Mouse (Mus musculus) stomach, embryonic 15.5 days (tissue): ENCODE measurements around the gene Ccdc3. TPM values are rescaled to one million over a fixed set of nuclear protein-coding genes. Genes with fewer than 3 reads are reported as not detected.

ENCODE experiments used
- ATAC-seq: fragments of 200-750 bp; cut with Nextera tagmentation; 2 replicates; pipeline ENCODE4 v1.8.0; 2017; ENCODE audit warnings: low read depth, moderate number of reproducible peaks, moderate TSS enrichment; ENCODE audit not compliant: insufficient read depth, low FRiP score
- H3K27ac ChIP-seq: fragments of 300-500 bp; sonication (generic); 2 replicates; pipeline ENCODE4 v1.5.1; 2015; ENCODE audit warnings: mild to moderate bottlenecking, inconsistent platforms
- H3K27me3 ChIP-seq: fragments of 300-500 bp; sonication (generic); replicated peaks from 2 replicates; pipeline ENCODE4 v1.6.1; 2015; ENCODE audit warnings: inconsistent platforms
- H3K36me3 ChIP-seq: fragments of 300-500 bp; sonication (generic); 2 replicates; pipeline ENCODE4 v1.6.1; 2015; ENCODE audit warnings: inconsistent platforms
- H3K4me1 ChIP-seq: fragments of 300-500 bp; sonication (generic); 2 replicates; pipeline ENCODE4 v1.6.1; 2015; ENCODE audit warnings: inconsistent platforms
- H3K4me2 ChIP-seq: fragments of 300-500 bp; sonication (generic); 2 replicates; pipeline ENCODE4 v1.6.1; 2015; ENCODE audit warnings: mild to moderate bottlenecking, inconsistent platforms
- H3K4me3 ChIP-seq: fragments of 300-500 bp; sonication (generic); replicated peaks from 2 replicates; pipeline ENCODE4 v1.5.1; 2015; ENCODE audit warnings: inconsistent platforms
- H3K9ac ChIP-seq: fragments of 300-500 bp; sonication (generic); 2 replicates; pipeline ENCODE4 v1.6.1; 2015; ENCODE audit warnings: inconsistent platforms
- H3K9me3 ChIP-seq: fragments of 300-500 bp; sonication (generic); 2 replicates; pipeline ENCODE4 v1.6.1; 2016; ENCODE audit warnings: inconsistent platforms
- WGBS: fragments of 180-500 bp; shearing (Covaris S2); methylation state at CpG from one replicate; pipeline ENCODE4 v1.1.7; 2015; 5-methylcytosine and 5-hydroxymethylcytosine counted together
- polyA plus RNA-seq: library from polyadenylated mRNA; unstranded; fragments of >200 nt; fragmentation: Nextera tagmentation; extraction: Ambion mirVana; gene quantifications from 2 replicates; pipeline ENCODE4 v1.2.1, GENCODE M21; 2015

Ccdc3 gene
- polyA plus RNA-seq, 1 experiment from 2014 or later = 18.0 TPM

DNA sequence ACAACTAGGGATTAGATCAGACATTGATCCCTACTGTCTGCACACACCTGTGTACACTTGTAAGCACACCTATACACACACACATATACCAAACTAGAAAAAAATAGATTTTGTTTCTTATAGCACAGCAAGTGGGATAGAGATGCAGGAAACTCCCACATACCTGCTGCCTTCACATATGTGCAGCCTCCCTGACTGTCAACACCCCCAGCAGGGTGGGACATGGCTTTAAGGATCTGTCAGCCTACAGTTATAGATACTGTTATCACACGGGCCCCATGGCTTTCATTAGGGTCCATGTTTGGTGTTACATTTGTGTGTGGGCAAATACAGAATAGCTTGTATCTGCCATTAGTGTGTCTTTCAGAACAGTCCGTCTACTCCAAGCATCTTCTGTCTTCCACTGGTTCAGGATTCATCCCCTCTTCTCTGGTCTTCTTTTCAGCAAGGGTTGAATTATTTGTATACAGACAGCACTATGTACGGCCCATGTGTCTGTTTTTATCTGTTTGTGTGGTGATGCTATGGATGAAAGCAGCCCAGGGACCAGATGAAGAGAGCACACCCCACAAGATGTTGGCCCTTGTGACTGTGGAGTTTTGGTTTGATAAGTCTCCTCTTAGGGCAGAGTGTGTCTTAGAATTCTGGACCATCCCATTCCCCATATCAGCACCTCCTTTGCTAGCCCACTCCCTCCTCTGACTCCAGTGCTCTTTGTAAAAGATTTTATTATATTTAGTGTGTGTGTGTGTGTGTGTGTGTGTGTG, 24.5 kb downstream of the Ccdc3 start:
- Histone ChIP-seq H3K4me1 (peaks cover 5% of the 10 kb centered on the region; the same call in 1 of the 2 replicates), H3K9me3 (no peaks in the 10 kb centered on the region)
- ATAC-seq = no peak

DNA sequence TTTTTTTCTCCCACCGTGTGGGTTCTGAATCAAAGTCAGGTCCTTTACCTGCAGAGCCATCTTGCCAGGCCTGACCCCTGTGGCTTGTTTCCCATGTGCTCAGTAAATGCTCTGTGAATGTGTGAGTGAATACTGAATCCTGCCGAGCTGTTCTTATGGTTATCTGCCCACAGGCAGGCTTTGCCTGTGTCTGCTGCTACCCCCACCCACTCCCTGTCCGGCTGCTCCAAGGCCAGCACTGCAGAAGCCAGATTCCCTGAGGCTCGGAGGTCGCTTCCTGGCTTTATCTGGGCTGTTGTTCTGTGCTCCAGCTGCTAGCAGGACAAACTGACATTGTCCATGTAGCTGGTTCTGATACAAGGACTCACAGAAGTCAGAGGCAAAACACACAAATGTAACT, 25.2 kb downstream of the Ccdc3 start:
- no peak overlapping the region for H3K27ac ChIP-seq
- no peak for ATAC-seq
- no peak overlapping the region for H3K4me2 ChIP-seq
- H3K4me1 ChIP-seq = peaks cover 5% of the 10 kb centered on the region; the same call in 1 of the 2 replicates
- H3K4me3 ChIP-seq = no peak overlapping the region
- H3K9ac ChIP-seq = no peak overlapping the region
- H3K27me3 ChIP-seq = no peaks in the 10 kb centered on the region
- H3K9me3 ChIP-seq = no peaks in the 10 kb centered on the region
- WGBS = 50% methylated on average over 5 of the region's 5 CpGs
- no peaks in the 10 kb centered on the region for H3K36me3 ChIP-seq

More for the DNA sequence above, 24.5 kb downstream of the Ccdc3 start:
- no peaks in the 10 kb centered on the region for H3K36me3 ChIP-seq
- H3K4me3 ChIP-seq = no peak overlapping the region
- H3K27ac ChIP-seq = no peak overlapping the region
- no peaks in the 10 kb centered on the region for H3K27me3 ChIP-seq
- H3K4me2 ChIP-seq = no peak overlapping the region
- 71% methylated on average over 3 of the region's 3 CpGs for WGBS
- H3K9ac ChIP-seq = no peak overlapping the region

DNA sequence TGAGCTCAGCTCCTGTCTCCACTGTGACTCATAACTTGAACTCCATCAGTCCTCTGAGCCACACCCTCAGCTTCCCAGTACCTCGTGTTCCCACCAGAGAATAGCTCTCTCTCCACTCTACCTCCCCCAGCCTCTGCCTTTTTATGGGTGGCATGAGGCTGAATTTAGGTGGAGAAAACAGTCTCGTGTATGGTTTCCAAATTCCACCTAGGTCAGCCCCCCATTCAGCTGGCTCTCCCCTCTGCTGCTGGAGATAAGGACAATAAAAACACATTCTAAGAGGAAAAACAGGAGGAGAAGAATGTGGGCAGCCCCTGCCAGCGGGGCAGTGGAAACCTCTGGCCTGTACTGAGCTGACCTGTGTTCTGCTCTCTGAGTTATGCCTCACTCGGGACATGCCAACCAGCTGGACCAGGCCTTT, 28.4 kb downstream of the Ccdc3 start:
- ATAC-seq = no peak
- 48% methylated on average over 4 of the region's 4 CpGs for WGBS
- Histone ChIP-seq H3K4me1 (no peaks in the 10 kb centered on the region), H3K9me3 (no peaks in the 10 kb centered on the region), H3K9ac (no peak overlapping the region), H3K4me2 (no peak overlapping the region), H3K27me3 (no peaks in the 10 kb centered on the region), H3K36me3 (no peaks in the 10 kb centered on the region), H3K4me3 (no peak overlapping the region), H3K27ac (no peak overlapping the region)

DNA sequence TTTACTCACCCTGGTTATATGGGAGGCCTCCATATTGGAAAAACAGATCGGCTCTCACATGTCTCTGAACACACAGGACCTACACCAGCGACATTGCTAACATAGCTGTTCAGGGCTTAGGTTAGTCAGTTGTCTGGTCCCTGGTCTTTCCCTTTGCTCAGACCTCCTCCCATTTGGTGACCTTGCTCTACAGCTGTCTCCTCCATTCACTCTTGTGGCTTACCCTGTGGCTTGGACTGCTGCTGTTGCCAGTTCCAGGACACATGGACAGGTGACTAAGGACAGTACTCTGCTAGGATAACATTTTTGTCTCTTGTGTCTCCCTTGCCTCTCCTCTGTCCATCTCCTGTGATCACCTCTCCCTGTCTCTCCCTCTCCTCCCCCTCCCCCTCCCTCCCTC, 29.2 kb downstream of the Ccdc3 start:
- Histone ChIP-seq H3K27ac (no peak overlapping the region), H3K4me1 (no peaks in the 10 kb centered on the region), H3K4me3 (no peak overlapping the region), H3K9me3 (no peaks in the 10 kb centered on the region), H3K4me2 (no peak overlapping the region), H3K36me3 (no peaks in the 10 kb centered on the region), H3K27me3 (no peaks in the 10 kb centered on the region), H3K9ac (no peak overlapping the region)
- ATAC-seq = no peak
- WGBS = 87% methylated on average over 2 of the region's 2 CpGs

DNA sequence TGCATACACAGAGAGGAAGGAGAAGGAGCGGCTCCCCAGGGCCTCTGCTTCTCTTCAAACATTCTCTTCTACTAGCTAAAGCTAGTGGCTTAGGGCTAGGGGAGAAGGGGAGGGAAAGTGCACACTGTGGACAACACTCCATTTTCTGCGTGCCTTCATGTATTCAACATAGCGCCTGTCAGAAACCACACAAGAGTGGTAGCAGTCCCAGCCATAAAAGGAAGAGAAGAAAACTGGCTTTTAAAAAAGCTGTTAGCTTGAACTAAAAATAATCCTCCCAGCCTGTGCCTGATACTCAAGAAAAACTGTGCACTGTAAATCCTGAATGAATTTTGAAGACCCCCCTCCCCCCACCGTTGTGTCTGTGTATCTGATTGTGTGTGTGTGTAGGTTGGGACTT, 33.2 kb downstream of the Ccdc3 start:
- no peak; the same call in 1 of the 2 replicates for ATAC-seq
- WGBS = 59% methylated on average over 4 of the region's 4 CpGs

DNA sequence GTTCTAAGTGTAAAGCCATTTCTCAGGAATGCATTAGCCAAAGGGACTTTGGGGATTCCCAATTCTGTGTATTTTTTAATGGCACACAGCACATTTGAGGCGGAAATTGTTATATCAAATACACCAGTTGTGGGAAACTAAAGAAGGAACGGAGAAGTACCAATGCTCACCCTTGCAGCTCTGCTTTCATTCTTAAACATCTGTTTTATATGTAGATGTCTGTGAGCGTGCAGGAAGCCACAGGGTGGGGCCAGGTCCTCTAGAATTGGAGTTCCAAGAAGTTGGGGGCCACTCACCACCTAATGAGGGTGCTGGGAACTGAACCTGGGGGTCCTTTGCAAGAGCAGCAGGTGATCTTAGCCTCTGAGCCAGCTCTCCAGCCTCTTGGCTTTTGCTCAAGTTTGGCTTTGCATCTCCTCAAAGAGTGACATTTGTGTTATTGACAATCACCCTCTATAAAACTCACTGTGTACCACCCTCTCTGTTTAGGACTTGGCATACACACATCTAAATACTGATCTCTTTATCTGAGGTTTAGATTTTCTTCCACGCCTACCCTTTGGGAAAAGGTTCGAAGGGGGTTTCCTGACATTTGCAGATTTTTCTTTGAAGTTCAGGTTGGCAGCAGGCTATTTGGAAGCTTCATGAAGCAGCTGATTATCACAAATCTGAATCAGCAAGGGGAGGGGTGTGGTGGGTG, 33.9 kb downstream of the Ccdc3 start:
- H3K27ac ChIP-seq = no peak overlapping the region
- no peak for ATAC-seq
- 70% methylated on average over 5 of the region's 5 CpGs for WGBS

More for the DNA sequence above, 33.2 kb downstream of the Ccdc3 start:
- Histone ChIP-seq H3K4me2 (no peak overlapping the region), H3K9me3 (no peaks in the 10 kb centered on the region), H3K27ac (peak overlapping the region; percentile 70), H3K9ac (no peak overlapping the region), H3K4me3 (no peak overlapping the region), H3K27me3 (no peaks in the 10 kb centered on the region), H3K36me3 (no peaks in the 10 kb centered on the region), H3K4me1 (no peaks in the 10 kb centered on the region)

DNA sequence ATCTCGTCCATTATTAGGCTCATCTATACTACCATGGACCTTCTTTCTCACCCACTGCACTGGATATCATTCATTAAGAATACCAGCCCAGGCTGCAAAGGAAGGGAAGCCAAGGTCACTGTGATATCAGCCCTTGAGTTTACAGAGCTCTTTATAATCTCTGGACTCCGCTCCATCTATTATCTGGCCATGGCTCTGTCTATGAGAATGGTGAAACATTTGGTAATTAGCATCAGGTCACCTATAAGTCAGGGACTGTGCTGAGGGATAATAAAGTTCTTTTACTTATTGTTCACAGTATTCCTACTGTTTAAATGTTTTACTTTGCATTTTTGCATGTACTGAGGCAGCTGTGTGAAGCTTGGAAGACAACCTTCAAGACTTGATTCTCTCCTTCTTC, 35.2 kb downstream of the Ccdc3 start:
- Histone ChIP-seq H3K9me3 (no peaks in the 10 kb centered on the region), H3K4me3 (no peak overlapping the region), H3K27me3 (no peaks in the 10 kb centered on the region), H3K4me2 (no peak overlapping the region), H3K4me1 (no peaks in the 10 kb centered on the region), H3K36me3 (no peaks in the 10 kb centered on the region), H3K27ac (no peak overlapping the region), H3K9ac (no peak overlapping the region)
- 78% methylated on average over 2 of the region's 2 CpGs for WGBS
- no peak for ATAC-seq

More for the DNA sequence above, 33.9 kb downstream of the Ccdc3 start:
- H3K9me3 ChIP-seq = no peaks in the 10 kb centered on the region
- no peak overlapping the region for H3K4me2 ChIP-seq
- no peak overlapping the region for H3K9ac ChIP-seq
- no peaks in the 10 kb centered on the region for H3K27me3 ChIP-seq
- H3K4me1 ChIP-seq = no peaks in the 10 kb centered on the region
- no peak overlapping the region for H3K4me3 ChIP-seq
- H3K36me3 ChIP-seq = no peaks in the 10 kb centered on the region

DNA sequence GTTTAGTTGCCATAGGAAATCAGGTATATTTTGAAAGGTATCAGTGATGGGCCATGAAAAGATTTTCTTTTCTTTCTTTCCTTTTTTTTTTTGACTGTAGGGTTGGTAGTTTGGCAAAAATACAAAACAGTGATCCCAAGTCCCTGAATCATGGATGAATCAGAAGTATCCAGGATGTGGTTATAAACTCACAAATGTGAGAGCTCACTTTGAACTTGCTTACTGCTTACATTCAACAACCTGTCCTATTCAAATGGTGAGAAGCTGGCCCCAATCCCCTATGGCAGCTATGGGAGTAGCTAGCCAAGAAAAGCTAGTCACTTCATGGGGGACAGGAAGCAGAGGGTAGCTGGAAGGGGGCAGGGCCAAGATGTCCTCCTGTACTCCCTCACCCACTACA, 37.1 kb downstream of the Ccdc3 start:
- Histone ChIP-seq H3K4me1 (no peaks in the 10 kb centered on the region), H3K4me3 (no peak overlapping the region), H3K27me3 (no peaks in the 10 kb centered on the region), H3K9ac (no peak overlapping the region), H3K4me2 (no peak overlapping the region), H3K9me3 (no peaks in the 10 kb centered on the region), H3K27ac (no peak overlapping the region), H3K36me3 (no peaks in the 10 kb centered on the region)
- no peak for ATAC-seq

DNA sequence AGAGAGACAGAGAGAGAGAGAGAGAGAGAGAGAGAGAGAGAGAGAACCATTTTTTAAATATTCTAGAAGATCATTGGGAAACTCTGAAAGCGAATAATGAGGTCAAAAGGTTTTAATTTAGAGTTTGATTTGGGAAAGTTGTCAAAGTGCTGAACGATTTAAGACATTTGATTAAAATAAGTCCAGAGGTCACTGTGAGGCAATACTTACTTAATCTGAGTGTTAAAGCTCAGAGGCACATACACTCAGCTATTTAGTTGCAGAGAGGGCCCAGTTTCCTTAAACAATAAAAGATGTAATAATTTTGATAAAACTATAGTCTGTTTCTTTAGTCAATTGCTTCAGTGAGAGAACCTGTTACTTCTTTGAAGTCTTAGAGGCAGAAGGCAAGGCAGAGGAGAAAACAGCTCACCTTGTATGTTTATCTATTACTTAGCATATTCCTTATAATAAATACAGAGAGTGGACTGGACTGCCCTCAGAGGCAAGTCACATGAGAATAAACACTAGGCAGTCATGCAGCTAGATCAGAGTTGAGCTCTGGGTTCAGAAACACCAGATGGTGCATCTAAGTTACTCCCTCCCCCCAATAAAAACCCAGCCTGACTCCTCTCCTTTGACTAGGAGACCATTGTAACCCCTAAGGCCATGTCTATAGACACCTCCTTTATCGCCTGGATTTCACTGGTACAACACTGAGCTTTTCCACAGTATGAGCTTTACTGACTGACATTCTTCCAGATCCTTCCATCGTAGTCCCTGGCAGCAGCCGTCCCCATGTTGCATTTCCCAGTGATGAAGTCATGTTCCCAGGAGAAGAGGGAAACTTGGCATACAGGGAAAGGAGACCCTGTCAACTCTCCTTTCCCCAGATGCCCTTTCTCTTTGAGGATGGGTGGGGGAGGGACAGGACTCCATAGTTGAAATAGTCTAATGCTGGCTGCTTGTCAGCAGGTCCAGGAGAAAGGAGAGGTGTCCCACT, 44.2 kb downstream of the Ccdc3 start:
- H3K9me3 ChIP-seq = no peaks in the 10 kb centered on the region
- no peaks in the 10 kb centered on the region for H3K27me3 ChIP-seq
- H3K4me2 ChIP-seq = no peak overlapping the region
- WGBS = 73% methylated on average over 5 of the region's 5 CpGs
- no peak overlapping the region for H3K4me3 ChIP-seq
- ATAC-seq = peak; percentile 27; the same call in 1 of the 2 replicates
- no peaks in the 10 kb centered on the region for H3K4me1 ChIP-seq
- H3K27ac ChIP-seq = no peak overlapping the region
- H3K9ac ChIP-seq = no peak overlapping the region
- no peaks in the 10 kb centered on the region for H3K36me3 ChIP-seq

DNA sequence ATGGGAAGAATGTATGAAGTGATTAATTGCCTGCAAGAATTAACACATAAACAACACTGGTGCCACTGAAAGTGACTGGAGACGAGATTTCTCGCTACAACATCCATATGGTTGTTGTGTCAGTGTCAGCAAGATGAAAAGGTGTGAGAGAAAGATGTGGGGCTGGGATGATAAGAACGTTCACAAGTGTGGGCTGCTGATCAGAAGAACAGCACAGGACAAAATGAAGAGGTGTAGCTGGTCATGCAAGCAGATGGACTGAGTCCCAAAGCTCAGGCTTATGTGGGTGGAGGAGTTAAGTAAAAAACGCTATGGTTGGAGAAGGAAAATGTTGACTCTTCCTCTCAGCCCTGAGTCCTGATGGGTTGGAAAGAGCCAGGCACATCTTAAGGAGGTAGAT, 46.6 kb downstream of the Ccdc3 start:
- 55% methylated on average over 4 of the region's 4 CpGs for WGBS
- Histone ChIP-seq H3K4me3 (no peak overlapping the region), H3K27me3 (no peaks in the 10 kb centered on the region), H3K27ac (no peak overlapping the region), H3K9me3 (no peaks in the 10 kb centered on the region), H3K4me1 (no peaks in the 10 kb centered on the region), H3K9ac (no peak overlapping the region), H3K4me2 (no peak overlapping the region), H3K36me3 (no peaks in the 10 kb centered on the region)
- ATAC-seq = no peak

DNA sequence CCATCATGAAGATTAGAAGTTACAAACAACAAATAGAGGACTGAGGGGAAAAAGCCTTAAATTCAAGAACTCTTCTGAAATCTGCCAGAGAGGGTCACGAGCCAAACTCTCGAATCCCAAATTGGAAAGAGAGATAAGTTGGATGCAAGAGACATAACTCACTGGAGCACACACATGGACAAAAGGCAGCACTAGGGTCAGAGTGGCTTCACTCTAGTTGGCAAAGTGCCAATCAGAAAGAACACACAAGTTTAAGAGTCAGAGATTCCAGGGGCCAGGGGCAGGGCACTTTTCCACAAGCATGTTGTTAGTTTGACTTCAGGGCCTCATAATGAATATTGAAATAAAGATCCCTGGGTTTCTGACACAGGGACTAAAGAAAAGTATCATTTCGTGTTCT, 48.1 kb downstream of the Ccdc3 start:
- Histone ChIP-seq H3K4me3 (no peak overlapping the region), H3K4me1 (no peaks in the 10 kb centered on the region), H3K9ac (no peak overlapping the region), H3K27ac (no peak overlapping the region), H3K36me3 (no peaks in the 10 kb centered on the region), H3K9me3 (no peaks in the 10 kb centered on the region), H3K4me2 (no peak overlapping the region), H3K27me3 (no peaks in the 10 kb centered on the region)
- 73% methylated on average over 3 of the region's 3 CpGs for WGBS
- no peak for ATAC-seq
